Mouse (Mus musculus) brain, embryonic 18.5 days (tissue): Measurements from ENCODE around the gene Lzts2.
A peak's percentile ranks its signal among the peaks of the same experiment; 100 is the strongest.

Source experiments
- DNase-seq: peaks from one replicate; pipeline ENCODE4 v3.0.0-alpha.2; 2012; ENCODE audit warnings: low read depth, low spot score

Lzts2 gene

DNA sequence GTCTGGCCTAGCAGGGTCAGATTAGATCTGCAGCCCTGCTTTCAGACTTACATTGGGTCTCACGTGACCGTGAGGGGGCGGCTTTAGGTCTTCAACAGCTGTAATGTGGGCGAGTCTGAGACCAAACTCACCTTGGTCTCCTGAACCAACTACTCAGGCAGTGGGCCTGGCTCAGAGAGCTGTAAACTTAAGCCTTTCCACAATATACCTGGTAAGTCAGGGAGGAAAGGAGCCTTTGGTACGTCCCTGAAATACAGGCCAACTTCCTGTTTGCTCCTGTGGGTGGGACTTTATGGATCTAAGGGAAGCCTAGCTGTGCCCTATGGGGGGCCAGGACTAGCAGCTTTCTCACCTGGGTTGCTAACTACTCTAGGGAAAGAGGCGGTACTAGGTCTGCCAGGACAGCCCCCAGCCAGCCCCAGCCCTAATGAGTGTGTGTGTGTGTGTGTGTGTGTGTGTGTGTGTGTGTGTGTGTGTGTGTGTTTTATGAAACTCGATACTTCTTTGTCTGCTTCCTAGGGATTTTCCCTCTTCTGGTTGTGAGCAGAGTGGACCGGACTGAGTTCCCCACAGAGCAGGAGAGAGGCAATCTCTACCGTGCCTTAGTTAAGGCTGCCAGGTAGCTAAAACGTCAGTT lies at the start of gene Lzts2:
Gene Lzts2 (plus strand): TSS at position 80 of the 637 bp plus-strand sequence.
- DNase-seq = no peak

DNA sequence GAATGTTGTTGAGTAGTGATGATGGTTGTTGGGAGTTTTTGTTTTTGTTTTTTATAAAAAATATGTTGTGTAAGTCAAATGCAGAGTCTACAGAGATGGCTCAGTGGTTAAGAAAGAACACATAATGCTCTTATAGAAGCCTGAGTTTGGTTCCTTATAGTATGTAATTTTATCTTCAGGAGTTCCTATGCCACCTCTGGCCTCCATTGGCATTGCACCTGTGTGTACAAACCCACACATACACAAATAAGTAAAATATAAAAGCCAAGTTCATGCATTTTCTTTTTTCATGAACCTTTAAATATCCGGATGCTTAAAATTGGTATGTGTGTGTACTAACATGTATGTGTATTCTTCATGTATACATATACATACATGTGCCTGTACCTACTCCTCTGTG lies 48.2 kb upstream of the Lzts2 start:
- DNase-seq = no peak

DNA sequence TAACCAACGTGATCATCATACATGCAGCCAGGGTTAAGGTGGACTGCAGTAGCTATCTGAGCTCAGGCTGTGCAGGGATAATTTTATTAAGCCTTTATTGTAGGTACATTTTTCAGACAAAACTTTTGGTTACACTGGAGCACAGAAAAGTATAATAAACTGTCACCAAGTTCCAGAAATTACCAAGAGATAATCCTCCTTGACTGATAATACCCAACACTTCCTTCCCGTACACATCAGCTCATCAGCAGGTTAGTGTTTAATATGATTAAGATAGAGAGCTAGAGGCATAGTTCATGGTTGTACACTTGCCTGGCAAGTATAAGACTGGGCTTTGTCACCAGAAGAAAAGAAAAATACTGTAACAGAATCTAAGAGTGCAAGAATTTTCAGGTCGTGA lies 45.9 kb upstream of the Lzts2 start:
- DNase-seq = no peak

DNA sequence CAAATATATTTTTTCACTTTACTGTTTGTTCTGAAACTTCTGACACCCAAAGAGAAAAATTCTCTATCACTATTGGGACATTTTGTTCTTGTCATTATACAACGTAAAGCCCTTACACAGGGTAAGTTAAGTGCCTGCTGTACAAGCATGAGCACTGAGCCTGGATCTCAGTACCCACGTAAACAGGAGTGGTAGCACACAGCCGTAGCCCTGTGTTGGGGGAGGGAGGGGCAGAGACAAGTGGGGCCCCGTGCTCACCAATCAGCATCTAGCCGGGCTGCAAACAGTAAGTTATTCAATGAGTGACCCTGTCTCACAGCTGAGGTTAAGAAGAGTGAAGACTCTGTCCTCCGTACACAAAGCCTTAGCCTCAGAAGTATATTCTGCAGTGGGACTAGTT lies 37.6 kb upstream of the Lzts2 start:
- DNase-seq = no peak

GRCm38 (mm10) chr19:44977148-44977547 lies 37.1 kb upstream of the Lzts2 start:
- DNase-seq = no peak

- no peak for DNase-seq
Observed at GRCm38 (mm10) chr19:44980787-44981186, 33.4 kb upstream of the Lzts2 start.

DNA sequence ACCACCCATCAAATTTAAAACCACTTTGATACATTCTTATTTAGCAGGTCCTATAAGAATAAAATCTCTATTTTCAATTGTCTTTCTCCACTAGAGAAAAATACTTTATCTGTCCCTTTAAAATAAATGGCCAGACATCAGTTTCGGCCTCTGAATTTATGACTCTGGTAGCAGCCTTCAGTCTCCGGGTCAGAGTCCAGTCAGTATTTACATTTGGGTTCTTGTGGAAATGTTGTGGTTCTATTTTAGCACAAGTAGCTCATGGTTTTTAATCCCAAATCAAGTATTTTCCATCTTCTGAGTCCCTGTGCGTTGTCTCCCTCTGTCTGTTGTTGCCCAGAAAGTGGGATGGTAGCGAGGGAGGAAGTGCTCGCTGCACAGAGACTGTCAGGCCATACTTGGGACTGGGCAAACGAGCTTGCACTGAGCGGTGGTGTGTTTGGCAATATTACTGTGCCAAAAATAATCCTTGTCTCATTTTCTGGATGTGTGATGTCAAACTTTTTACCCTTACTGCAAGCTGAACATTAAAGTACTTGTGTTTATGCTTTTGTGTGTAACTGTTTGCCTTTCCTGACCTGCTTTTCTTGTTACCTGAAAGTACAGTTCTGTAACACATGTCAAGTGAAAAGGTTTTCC lies 31.6 kb upstream of the Lzts2 start:
- DNase-seq = no peak

DNA sequence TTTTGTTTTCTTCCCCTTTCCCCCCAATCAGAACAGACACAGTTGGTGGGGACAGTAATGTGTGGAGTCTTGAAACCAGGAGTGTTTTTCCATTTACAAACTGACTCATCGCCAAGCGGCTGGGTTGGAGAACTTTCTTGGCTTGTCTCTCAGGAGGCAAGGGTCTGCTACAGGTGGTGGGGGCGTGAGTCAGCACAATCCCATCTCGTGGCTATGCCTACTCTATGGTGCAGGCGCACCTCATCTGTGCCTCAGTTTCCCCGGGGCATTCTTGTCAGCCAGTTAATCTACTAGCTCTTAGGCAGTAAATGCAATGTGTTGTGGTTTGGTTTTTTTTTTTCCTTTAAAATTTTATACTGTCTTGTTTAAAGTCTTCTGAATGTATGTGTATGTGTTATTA lies 30.8 kb upstream of the Lzts2 start:
- DNase-seq = no peak

DNA sequence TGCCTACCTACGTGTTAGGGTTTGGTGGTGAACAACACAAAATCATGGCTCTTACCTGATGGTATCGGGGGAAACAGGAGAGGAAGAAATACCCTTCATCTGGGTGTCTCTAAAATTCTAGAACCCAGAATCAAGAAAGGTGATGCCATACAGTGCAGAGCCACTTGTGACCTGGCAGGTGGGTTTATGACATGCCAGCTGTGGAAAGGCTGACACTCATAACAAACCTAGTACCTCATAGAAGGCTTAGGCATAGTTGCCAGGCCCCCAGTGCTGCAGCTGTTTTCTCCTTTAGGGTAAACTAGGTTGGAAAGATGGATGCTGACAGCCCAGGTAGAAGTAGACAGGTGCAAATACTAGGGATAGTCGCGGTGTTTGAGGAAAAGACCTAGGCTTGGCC lies 29.8 kb upstream of the Lzts2 start:
- no peak for DNase-seq

GRCm38 (mm10) chr19:44985159-44985988 lies 28.8 kb upstream of the Lzts2 start:
- no peak for DNase-seq

DNA sequence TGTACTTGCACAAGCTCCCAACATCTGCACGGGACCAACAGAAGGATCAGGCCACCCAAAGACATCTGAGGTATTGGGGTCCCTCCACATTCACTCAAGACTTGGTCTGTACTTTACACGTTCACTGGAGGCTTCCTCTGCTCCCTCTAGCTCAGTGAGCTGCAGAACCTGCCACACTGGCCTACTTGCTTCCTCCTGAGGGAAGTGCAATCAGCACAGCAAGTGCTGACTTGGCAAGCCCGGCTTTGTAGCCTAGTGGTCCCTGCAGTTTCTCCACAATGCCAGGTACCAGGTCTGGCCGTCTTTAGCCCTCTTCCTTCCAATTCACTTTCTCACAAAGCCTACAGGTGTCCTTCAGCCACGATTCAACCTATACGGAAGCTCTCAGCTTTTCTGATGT lies 27.2 kb upstream of the Lzts2 start:
- DNase-seq = no peak

DNA sequence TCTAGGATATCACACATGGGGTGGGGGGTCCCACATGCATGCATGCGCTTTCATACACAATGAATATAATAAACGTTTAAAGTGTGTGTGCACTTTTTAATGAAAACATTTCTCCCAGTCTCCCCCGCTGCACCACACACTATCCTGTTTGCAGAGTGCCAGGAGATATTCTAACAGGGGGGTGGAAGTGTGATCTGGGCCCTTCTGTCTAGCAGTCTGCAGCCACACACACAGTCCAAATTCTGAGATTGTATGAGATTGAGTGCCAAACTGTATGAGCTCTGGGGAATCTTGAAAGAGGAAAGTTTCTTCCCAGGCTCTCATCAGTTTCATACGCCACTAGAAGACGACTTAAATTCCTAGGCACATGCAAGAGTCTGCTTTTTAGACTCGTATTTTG lies 26.4 kb upstream of the Lzts2 start:
- peak; percentile 46 for DNase-seq

DNA sequence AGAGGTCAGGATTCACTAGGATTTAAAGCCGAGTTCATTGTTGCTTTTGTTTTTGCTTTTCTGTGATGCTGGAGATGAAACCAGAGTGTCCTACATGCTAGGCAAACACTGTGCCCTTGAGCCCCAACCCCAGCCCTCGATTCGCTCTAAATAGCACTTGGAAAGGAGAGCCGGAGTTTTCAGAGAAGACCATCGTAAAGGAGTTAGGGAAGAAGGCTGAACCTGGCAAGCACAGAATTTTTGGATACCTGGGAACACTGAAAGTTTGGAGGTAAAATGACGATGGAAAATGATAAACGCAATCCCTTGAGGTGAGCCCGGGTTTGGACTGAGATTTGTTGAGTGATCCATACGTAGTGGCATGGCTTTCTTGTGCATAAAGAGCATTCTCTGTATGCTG lies 25.9 kb upstream of the Lzts2 start:
- DNase-seq = no peak

GRCm38 (mm10) chr19:44988831-44989566 lies 25.2 kb upstream of the Lzts2 start, which contains the start of gene Sema4g:
Gene Sema4g (plus strand): TSS chr19:44989101.
- no peak for DNase-seq

DNA sequence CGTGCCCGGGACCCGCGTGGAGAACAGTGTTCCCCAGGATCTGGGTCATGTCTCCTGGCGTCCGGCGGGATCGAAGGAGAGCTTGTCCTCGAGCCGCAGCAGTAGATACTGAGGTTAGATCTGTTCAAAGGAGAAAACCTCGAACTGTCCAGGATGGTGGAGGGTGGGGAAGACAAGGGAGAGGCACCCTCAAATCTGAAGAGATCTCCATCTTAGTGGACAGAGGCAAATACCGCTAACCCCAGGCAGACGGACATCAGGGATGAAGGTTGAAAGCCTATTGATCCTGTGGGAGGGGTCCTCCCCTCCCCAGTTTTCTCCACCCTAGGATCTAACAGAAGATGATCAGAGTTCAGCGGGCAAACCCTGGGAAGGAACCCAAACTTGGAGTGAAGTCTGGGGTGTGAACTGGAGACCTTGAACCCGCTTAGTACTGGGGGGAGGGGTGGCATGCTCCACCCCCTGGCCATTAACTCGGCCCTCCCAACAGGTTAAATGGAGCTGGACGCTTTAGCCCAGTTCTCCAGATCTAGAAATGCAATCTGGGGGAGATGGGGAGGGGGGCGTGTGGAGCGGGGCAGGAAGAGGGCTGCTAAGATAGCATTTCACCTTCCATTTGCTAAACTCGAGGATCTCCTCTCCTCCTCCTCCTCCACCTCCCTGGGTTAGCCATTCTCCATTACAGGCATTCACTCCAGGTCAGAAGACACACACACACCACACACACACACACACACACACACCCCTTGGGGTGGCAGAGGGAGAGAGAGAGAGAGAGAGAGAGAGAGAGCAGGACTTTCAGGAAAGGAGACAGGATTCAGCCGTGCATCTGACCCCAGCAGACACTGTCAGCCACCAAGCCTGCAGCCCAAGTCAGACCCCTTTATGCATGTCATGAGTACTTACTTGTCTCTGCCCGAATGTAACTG lies 24.4 kb upstream of the Lzts2 start:
- no peak for DNase-seq

DNA sequence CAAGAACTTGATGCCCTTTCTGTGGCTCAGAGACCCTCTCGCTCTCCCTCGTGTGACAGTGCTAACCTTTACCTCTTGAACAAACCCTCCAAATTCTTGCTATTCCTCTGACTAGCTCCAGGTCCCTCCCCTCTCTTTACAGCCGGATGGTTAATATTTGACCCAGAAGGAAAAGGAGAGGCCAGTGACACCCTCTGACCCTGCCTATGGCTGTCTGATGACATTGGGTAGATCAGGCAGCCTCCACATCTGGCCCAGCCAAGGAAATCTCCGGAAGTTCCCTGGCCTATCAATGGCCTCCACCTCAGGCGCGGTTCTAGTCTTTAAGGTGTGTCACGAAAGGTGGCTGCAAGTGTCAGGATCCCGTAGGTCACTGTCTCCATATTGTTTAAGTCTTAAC lies 23.2 kb upstream of the Lzts2 start:
- no peak for DNase-seq

GRCm38 (mm10) chr19:44992246-44992645 lies 22.0 kb upstream of the Lzts2 start:
- no peak for DNase-seq

DNA sequence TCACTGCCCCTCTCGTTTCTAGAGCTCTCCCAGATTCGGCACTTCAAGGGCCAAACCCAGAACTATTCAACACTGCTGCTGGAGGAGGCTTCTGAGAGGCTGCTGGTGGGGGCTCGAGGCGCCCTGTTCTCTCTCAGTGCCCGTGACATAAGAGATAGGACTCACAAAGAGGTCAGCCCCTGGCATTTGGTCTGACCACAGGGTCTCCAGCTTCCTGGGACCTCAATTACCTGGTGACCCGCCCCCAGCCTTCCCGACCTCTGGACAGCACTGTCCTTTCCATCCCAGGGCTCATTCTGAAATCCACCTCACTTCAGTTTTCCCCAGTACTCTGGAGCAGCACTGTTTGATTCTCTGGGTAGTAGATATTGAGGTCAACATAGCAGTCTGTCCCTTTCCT lies 21.5 kb upstream of the Lzts2 start:
- no peak for DNase-seq

GRCm38 (mm10) chr19:44997786-44998185 lies 16.4 kb upstream of the Lzts2 start:
- no peak for DNase-seq

DNA sequence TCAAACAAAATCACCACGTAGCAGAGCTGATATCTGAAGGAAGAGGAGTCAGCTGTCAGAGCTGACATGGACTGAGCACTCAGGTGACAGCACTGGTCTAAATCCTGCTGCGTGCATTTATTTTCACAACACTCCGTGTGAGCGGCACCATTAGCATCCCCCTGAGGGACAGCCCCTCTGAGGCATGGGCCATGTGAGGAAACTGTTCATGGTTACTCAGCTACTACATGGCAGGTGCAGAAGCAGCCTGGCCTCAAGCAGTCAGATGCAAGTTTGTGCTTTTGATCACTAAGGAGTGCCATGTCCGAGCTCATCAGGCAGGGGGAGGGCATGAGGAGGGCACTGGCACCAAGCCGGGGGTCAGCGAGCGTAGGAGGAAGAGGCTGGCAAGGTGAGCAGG lies 14.6 kb upstream of the Lzts2 start:
- no peak for DNase-seq

- no peak for DNase-seq
Observed at GRCm38 (mm10) chr19:45002301-45002700, 11.9 kb upstream of the Lzts2 start.
